Mouse (Mus musculus) MEL (cell line): ENCODE results near the gene Gm27029. TPM values are rescaled to one million over a fixed set of nuclear protein-coding genes. Genes with fewer than 3 reads are reported as not detected.

Source experiments
- DNase-seq: peaks from one replicate; pipeline ENCODE4 v3.0.0; 2011; ENCODE audit warnings: low read depth, low spot score
- H3K27ac ChIP-seq: 2 replicates; pipeline ENCODE4 v1.5.1; 2012; ENCODE audit warnings: low read depth, mild to moderate bottlenecking, control low read depth, low read length, moderate library complexity; ENCODE audit not compliant: control insufficient read depth
- H3K27me3 ChIP-seq, 2 experiments: fragments of 150-350 bp in 1 of 2; sonication (generic) in 1 of 2; 2 replicates each; pipeline ENCODE4 v1.6.1; 2012; ENCODE audit warnings: low read length in 2 of 2, mild to moderate bottlenecking in 2 of 2, improper control_type of control experiment in 1 of 2, moderate library complexity in 1 of 2; ENCODE audit not compliant: insufficient read depth in 2 of 2, control insufficient read depth in 1 of 2
- H3K36me3 ChIP-seq, 2 experiments: 2 replicates each; pipeline ENCODE4 v1.6.1; 2012 to 2014; ENCODE audit warnings: low read length in 2 of 2, improper control_type of control experiment in 1 of 2, inconsistent platforms in 1 of 2, mild to moderate bottlenecking in 1 of 2; ENCODE audit not compliant: insufficient read depth in 2 of 2, control insufficient read depth in 1 of 2
- H3K4me1 ChIP-seq, 2 experiments: fragments of 150-350 bp in 1 of 2; sonication (generic) in 1 of 2; 2 replicates each; pipeline ENCODE4 v1.6.1; 2012; ENCODE audit warnings: low read length in 2 of 2, improper control_type of control experiment in 1 of 2, mild to moderate bottlenecking in 1 of 2; ENCODE audit not compliant: insufficient read depth in 2 of 2, control insufficient read depth in 1 of 2
- H3K4me3 ChIP-seq, 2 experiments: fragments of 150-350 bp in 1 of 2; sonication (generic) in 1 of 2; 2 replicates each; pipeline ENCODE4 v1.5.1; 2012; ENCODE audit warnings: low read depth in 2 of 2, low read length in 2 of 2, mild to moderate bottlenecking in 2 of 2, moderate library complexity in 2 of 2, control low read depth in 1 of 2, improper control_type of control experiment in 1 of 2; ENCODE audit not compliant: control insufficient read depth in 1 of 2, insufficient read depth in 1 of 2
- H3K79me2 ChIP-seq: 2 replicates; pipeline ENCODE4 v1.6.1; 2012; ENCODE audit warnings: mild to moderate bottlenecking, low read length, moderate library complexity; ENCODE audit not compliant: control insufficient read depth, poor library complexity, insufficient read depth
- H3K9ac ChIP-seq: 2 replicates; pipeline ENCODE4 v1.6.1; 2012; ENCODE audit warnings: low read depth, mild to moderate bottlenecking, control low read depth, low read length, moderate library complexity; ENCODE audit not compliant: control insufficient read depth, poor library complexity, severe bottlenecking
- H3K9me3 ChIP-seq: fragments of 150-350 bp; sonication (generic); replicated peaks from 2 replicates; pipeline ENCODE4 v1.6.1; 2012; ENCODE audit warnings: mild to moderate bottlenecking, low read length, improper control_type of control experiment, moderate library complexity; ENCODE audit not compliant: insufficient read depth
- BHLHE40 ChIP-seq: IDR thresholded peaks from 2 replicates; pipeline ENCODE4 v1.6.1; 2012; ENCODE audit warnings: low read depth, mild to moderate bottlenecking, inconsistent platforms, low read length, improper control_type of control experiment, borderline replicate concordance
- CHD1 ChIP-seq: IDR thresholded peaks from 2 replicates; pipeline ENCODE4 v1.6.1; 2012; ENCODE audit warnings: low read depth, mild to moderate bottlenecking, inconsistent platforms, low read length, improper control_type of control experiment
- E2F4 ChIP-seq: IDR thresholded peaks from 2 replicates; pipeline ENCODE4 v1.6.1; 2011; ENCODE audit warnings: low read depth, low read length, improper control_type of control experiment, borderline replicate concordance
- ELF1 ChIP-seq: IDR thresholded peaks from 2 replicates; pipeline ENCODE4 v1.6.1; 2014; ENCODE audit warnings: low read depth, mild to moderate bottlenecking, inconsistent platforms, low read length, improper control_type of control experiment, moderate library complexity
- EP300 ChIP-seq, 2 experiments: IDR thresholded peaks; 2 replicates each; pipeline ENCODE4 v1.6.1; 2011; ENCODE audit warnings: improper control_type of control experiment in 2 of 2, low read length in 2 of 2, low read depth in 1 of 2, mild to moderate bottlenecking in 1 of 2
- ETS1 ChIP-seq: IDR thresholded peaks from 2 replicates; pipeline ENCODE4 v1.6.1; 2012; ENCODE audit warnings: low read depth, mild to moderate bottlenecking, inconsistent platforms, low read length, improper control_type of control experiment, moderate library complexity
- GATA1 ChIP-seq: IDR thresholded peaks from 2 replicates; pipeline ENCODE4 v1.6.1; 2011; ENCODE audit warnings: low read depth, low read length, improper control_type of control experiment
- HCFC1 ChIP-seq: IDR thresholded peaks from 2 replicates; pipeline ENCODE4 v1.6.1; 2012; ENCODE audit warnings: low read depth, mild to moderate bottlenecking, inconsistent platforms, low read length, improper control_type of control experiment, moderate library complexity
- KAT2A ChIP-seq: conservative IDR thresholded peaks from 2 replicates; pipeline ENCODE4 v1.6.1; 2012; ENCODE audit warnings: low read depth, low read length, improper control_type of control experiment, inconsistent platforms
- MAX ChIP-seq: IDR thresholded peaks from 2 replicates; pipeline ENCODE4 v1.6.1; 2011; ENCODE audit warnings: low read length, improper control_type of control experiment
- MAZ ChIP-seq: IDR thresholded peaks from 2 replicates; pipeline ENCODE4 v1.6.1; 2012; ENCODE audit warnings: low read depth, mild to moderate bottlenecking, inconsistent platforms, low read length, improper control_type of control experiment
- MEF2A ChIP-seq: IDR thresholded peaks from 2 replicates; pipeline ENCODE4 v1.6.1; 2014; ENCODE audit warnings: low read depth, mild to moderate bottlenecking, inconsistent platforms, low read length, improper control_type of control experiment; ENCODE audit not compliant: poor library complexity, insufficient replicate concordance, severe bottlenecking; ENCODE audit errors: extremely low read depth
- MXI1 ChIP-seq: IDR thresholded peaks from 2 replicates; pipeline ENCODE4 v1.6.1; 2011; ENCODE audit warnings: mild to moderate bottlenecking, low read depth, low read length, improper control_type of control experiment
- MYC ChIP-seq: IDR thresholded peaks from 2 replicates; pipeline ENCODE4 v1.6.1; 2011; ENCODE audit warnings: low read depth, mild to moderate bottlenecking, low read length, improper control_type of control experiment, moderate library complexity
- NELFE ChIP-seq: IDR thresholded peaks from 2 replicates; pipeline ENCODE4 v1.6.1; 2011; ENCODE audit warnings: low read depth, low read length, improper control_type of control experiment
- NRF1 ChIP-seq: IDR thresholded peaks from 2 replicates; pipeline ENCODE4 v1.6.1; 2014; ENCODE audit warnings: low read depth, mild to moderate bottlenecking, inconsistent platforms, low read length, improper control_type of control experiment, moderate library complexity; ENCODE audit not compliant: poor library complexity, insufficient read depth, severe bottlenecking
- POLR2A ChIP-seq, 2 experiments: IDR thresholded peaks; 2 replicates each; pipeline ENCODE4 v1.6.1; 2011 to 2012; ENCODE audit warnings: low read length in 2 of 2, mild to moderate bottlenecking in 2 of 2, control low read depth in 1 of 2, improper control_type of control experiment in 1 of 2, low read depth in 1 of 2, moderate library complexity in 1 of 2; ENCODE audit not compliant: control insufficient read depth in 1 of 2, insufficient read depth in 1 of 2, poor library complexity in 1 of 2
- POLR2AphosphoS2 ChIP-seq: IDR thresholded peaks from 2 replicates; pipeline ENCODE4 v1.6.1; 2011; ENCODE audit warnings: low read length, improper control_type of control experiment
- POLR2AphosphoS5 ChIP-seq: IDR thresholded peaks from 2 replicates; pipeline ENCODE4 v1.6.1; 2012; ENCODE audit warnings: low read depth, borderline replicate concordance, mild to moderate bottlenecking, inconsistent platforms, low read length, moderate library complexity, mixed read lengths
- RCOR1 ChIP-seq: IDR thresholded peaks from 2 replicates; pipeline ENCODE4 v1.6.1; 2012; ENCODE audit warnings: low read depth, mild to moderate bottlenecking, inconsistent platforms, low read length, improper control_type of control experiment
- SIN3A ChIP-seq: IDR thresholded peaks from 2 replicates; pipeline ENCODE4 v1.6.1; 2012; ENCODE audit warnings: low read length, improper control_type of control experiment, inconsistent platforms
- SMC3 ChIP-seq: IDR thresholded peaks from 2 replicates; pipeline ENCODE4 v1.6.1; 2011; ENCODE audit warnings: low read depth, low read length, improper control_type of control experiment
- TBP ChIP-seq: IDR thresholded peaks from 2 replicates; pipeline ENCODE4 v1.8.0; 2011; ENCODE audit warnings: low read depth, low read length, improper control_type of control experiment
- TCF12 ChIP-seq: IDR thresholded peaks from 2 replicates; pipeline ENCODE4 v1.6.1; 2014; ENCODE audit warnings: low read depth, mild to moderate bottlenecking, inconsistent platforms, low read length, improper control_type of control experiment, moderate library complexity
- UBTF ChIP-seq: IDR thresholded peaks from 2 replicates; pipeline ENCODE4 v1.6.1; 2012; ENCODE audit warnings: low read depth, mild to moderate bottlenecking, inconsistent platforms, low read length, improper control_type of control experiment, moderate library complexity, borderline replicate concordance; ENCODE audit not compliant: insufficient read depth
- USF1 ChIP-seq: IDR thresholded peaks from 2 replicates; pipeline ENCODE4 v1.6.1; 2014; ENCODE audit warnings: low read depth, mild to moderate bottlenecking, inconsistent platforms, low read length, improper control_type of control experiment, moderate library complexity
- ZC3H11A ChIP-seq: IDR thresholded peaks from 2 replicates; pipeline ENCODE4 v1.6.1; 2012; ENCODE audit warnings: low read depth, mild to moderate bottlenecking, inconsistent platforms, low read length, improper control_type of control experiment
- polyA plus RNA-seq, 2 experiments: library from polyadenylated mRNA; stranded (reverse) in 1 of 2; unstranded in 1 of 2; fragments of >175 nt in 1 of 2; fragments of >200 nt in 1 of 2; gene quantifications; 2 replicates each; pipeline versions ENCODE4 v1.2.1 to v1.2.4; 2012; ENCODE audit warnings: low replicate concordance in 2 of 2, low read depth in 1 of 2; ENCODE audit not compliant: insufficient read length in 2 of 2, insufficient read depth in 1 of 2, missing spikeins in 1 of 2
- total RNA-seq: library from RNA; depleted of rRNA; stranded (reverse); fragments of 300-350 nt; gene quantifications from 2 replicates; pipeline ENCODE4 v1.2.3, GENCODE M21; 2012

Gene Gm27029
- total and polyA plus RNA-seq, 3 experiments, result 4.2 to 6.8 TPM; not detected in 1

- H3K27me3 ChIP-seq, result no peaks in the 10 kb centered on the region
- DNase-seq, result peak; percentile 62
- peak overlapping the region; percentile 85 to 91 for H3K4me3 ChIP-seq
- TF ChIP-seq MXI1 (0 out of 2 replicates have a peak, but pooled peaks have one; percentile 0), E2F4 (no peak), MAX (peak; percentile 57), MYC (no peak), EP300 (IDR thresholded peaks at IDR 0.05; ENCODE audit: low read depth in 1 of 2, low read length in 2 of 2) (0 out of 4 replicates have a peak, but pooled peaks of 1 of the 2 experiments have one; percentile 1), RCOR1 (no peak), MEF2A (no peak)
- H3K4me1 ChIP-seq, result peaks cover 5 to 20% of the 10 kb centered on the region in 2 experiments
- peaks cover 7 to 13% of the 10 kb centered on the region in 2 experiments for H3K36me3 ChIP-seq
- H3K27ac ChIP-seq, result peak overlapping the region; percentile 59; the same call in 1 of the 2 replicates
- no peaks in the 10 kb centered on the region for H3K9me3 ChIP-seq
- H3K9ac ChIP-seq, result peak overlapping the region; percentile 85
- peaks cover 20% of the 10 kb centered on the region for H3K79me2 ChIP-seq
Observed at GRCm38 (mm10) chr11:101426165-101426564, 1.6 kb upstream of the Gm27029 start.

- H3K4me1 ChIP-seq, result peaks cover 8 to 20% of the 10 kb centered on the region in 2 experiments
- H3K36me3 ChIP-seq, result peaks cover 3 to 16% of the 10 kb centered on the region in 2 experiments
- no peaks in the 10 kb centered on the region for H3K9me3 ChIP-seq
- peak within 1 kb of the TSS; percentile 59 for H3K27ac ChIP-seq
- H3K9ac ChIP-seq, result peak within 1 kb of the TSS; percentile 85
- H3K4me3 ChIP-seq, result peak within 1 kb of the TSS; percentile 85 to 91
- peak; percentile 99 for DNase-seq
- H3K79me2 ChIP-seq, result peaks cover 20% of the 10 kb centered on the region
- no peaks in the 10 kb centered on the region for H3K27me3 ChIP-seq
- 0 out of 2 replicates have a peak, but pooled peaks have one; percentile 20 for TF ChIP-seq USF1
- no peak; the same call in 1 of the 2 replicates for TF ChIP-seq KAT2A
- TF ChIP-seq ETS1, result peak; percentile 57; the same call in 1 of the 2 replicates
- peak; percentile 57 for TF ChIP-seq MAX
- peak; percentile 98 for TF ChIP-seq SIN3A
- peak; percentile 98 for TF ChIP-seq ELF1
- TF ChIP-seq ZC3H11A, result no peak
- TF ChIP-seq MYC, result peak; percentile 67; the same call in 1 of the 2 replicates
- TF ChIP-seq TBP, result peak; percentile 27; the same call in 1 of the 2 replicates
- 0 out of 2 replicates have a peak, but pooled peaks have one; percentile 9 for TF ChIP-seq POLR2AphosphoS2
- TF ChIP-seq NRF1, result peak; percentile 53
- TF ChIP-seq MAZ, result peak; percentile 52; the same call in 1 of the 2 replicates
- peak; percentile 92; the same call in 1 of the 2 replicates for TF ChIP-seq CHD1
- no peak for TF ChIP-seq SMC3
- peak; percentile 6; the same call in 1 of the 2 replicates for TF ChIP-seq BHLHE40
- peak; percentile 76 for TF ChIP-seq NELFE
- peak; percentile 71 for TF ChIP-seq TCF12
- peak; percentile 85 for TF ChIP-seq HCFC1
- no peak for TF ChIP-seq GATA1
- peak; percentile 65 for TF ChIP-seq RCOR1
- TF ChIP-seq E2F4, result no peak
- peak; percentile 31; the same call in 1 of the 2 replicates for TF ChIP-seq UBTF
- TF ChIP-seq POLR2AphosphoS5, result no peak
- peak; percentile 64 to 76; a peak in 2 of 4 replicates for TF ChIP-seq POLR2A (IDR thresholded peaks at IDR 0.05; ENCODE audit: control insufficient read depth in 1 of 2, insufficient read depth in 1 of 2, low read depth in 1 of 2, low read length in 2 of 2, poor library complexity in 1 of 2)
Observed at GRCm38 (mm10) chr11:101424925-101425813, 573 bp upstream of the Gm27029 start, which contains the start of the genes Rundc1 and Ptges3l. Gene Rundc1, plus strand, starts transcription at chr11:101425085. Gene Ptges3l, minus strand, starts transcription at chr11:101425333.
